In the genomic region with DNA sequence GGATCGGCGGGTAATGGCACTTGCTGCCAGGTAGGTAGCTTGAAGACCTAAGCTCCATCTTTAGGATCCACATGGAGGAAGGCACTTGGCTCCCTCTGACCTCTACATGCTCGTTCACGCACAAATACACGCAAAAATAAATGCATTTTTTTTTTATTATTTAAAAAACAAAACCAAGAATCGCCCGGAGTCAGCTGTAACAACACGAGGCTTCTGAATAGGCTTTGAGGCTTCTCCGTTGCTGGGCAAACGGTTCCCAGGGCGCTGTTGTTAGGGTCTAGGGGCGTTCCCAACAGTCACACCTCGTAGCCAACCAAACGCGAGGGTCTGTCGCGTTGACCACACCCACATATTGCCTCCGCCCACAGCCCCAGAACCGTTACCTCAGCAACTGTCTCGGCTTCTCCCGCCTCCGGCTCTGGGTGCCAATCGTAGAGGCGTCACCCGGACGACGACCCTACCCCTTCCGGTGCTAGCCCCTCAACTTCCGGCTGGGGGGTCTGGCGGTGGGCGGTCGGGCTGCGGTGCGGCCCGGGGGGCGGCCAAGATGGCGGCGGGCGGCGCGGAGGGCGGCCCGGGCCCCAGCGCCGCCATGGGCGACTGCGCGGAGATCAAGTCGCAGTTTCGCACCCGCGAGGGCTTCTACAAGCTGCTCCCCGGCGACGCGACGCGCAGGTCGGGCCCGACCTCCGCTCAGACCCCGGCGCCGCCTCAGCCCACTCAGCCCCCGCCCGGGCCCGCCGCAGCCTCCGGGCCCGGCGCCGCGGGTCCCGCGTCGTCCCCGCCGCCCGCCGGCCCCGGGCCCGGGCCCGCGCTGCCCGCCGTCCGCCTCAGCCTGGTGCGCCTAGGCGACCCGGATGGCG, we compare ENCODE assay signal across 1 mouse cellular context.
TF ChIP-seq lines count a peak whose summit lies in the region.

A gene (plus strand): TSS at position 505 of the 863 bp plus-strand sequence.

TF ChIP-seq in MEL, 35 proteins besides CTCF, POLR2A, EP300 and RAD21 (continued from another document):
- TF ChIP-seq MYC (IDR thresholded peaks at IDR 0.05; ENCODE audit: low read depth, low read length): 0 out of 2 replicates have a peak, but pooled peaks have one; percentile 28
- peak; percentile 79 for TF ChIP-seq ELF1 (IDR thresholded peaks at IDR 0.05; ENCODE audit: low read depth, low read length)
- TF ChIP-seq NRF1 (IDR thresholded peaks at IDR 0.05; ENCODE audit: insufficient read depth, low read depth, low read length, poor library complexity, severe bottlenecking): 0 out of 2 replicates have a peak, but pooled peaks have one; percentile 9
- TF ChIP-seq ZKSCAN1 (IDR thresholded peaks at IDR 0.05; ENCODE audit: low read depth, low read length): no peak
- TF ChIP-seq TBP (IDR thresholded peaks at IDR 0.05; ENCODE audit: low read depth, low read length): 0 out of 2 replicates have a peak, but pooled peaks have one; percentile 38
- TF ChIP-seq E2F4 (IDR thresholded peaks at IDR 0.05; ENCODE audit: borderline replicate concordance, low read depth, low read length): no peak
- peak; percentile 67 for TF ChIP-seq MAX (IDR thresholded peaks at IDR 0.05; ENCODE audit: low read length)
- no peak for TF ChIP-seq CHD1 (IDR thresholded peaks at IDR 0.05; ENCODE audit: low read depth, low read length)
- TF ChIP-seq MEF2A (IDR thresholded peaks at IDR 0.05; ENCODE audit: extremely low read depth, insufficient replicate concordance, low read depth, low read length, poor library complexity, severe bottlenecking): no peak
- no peak for TF ChIP-seq ZC3H11A (IDR thresholded peaks at IDR 0.05; ENCODE audit: low read depth, low read length)
- no peak for TF ChIP-seq BHLHE40 (IDR thresholded peaks at IDR 0.05; ENCODE audit: borderline replicate concordance, low read depth, low read length)
- TF ChIP-seq CHD2 (IDR thresholded peaks at IDR 0.05; ENCODE audit: low read length): no peak
- TF ChIP-seq ZMIZ1 (IDR thresholded peaks at IDR 0.05; ENCODE audit: low read depth, low read length): peak; percentile 31; the same call in 1 of the 2 replicates
- TF ChIP-seq MXI1 (IDR thresholded peaks at IDR 0.05; ENCODE audit: low read depth, low read length): peak; percentile 98
- TF ChIP-seq USF2 (IDR thresholded peaks at IDR 0.05; ENCODE audit: borderline replicate concordance in 1 of 2, insufficient read depth in 1 of 2, low read depth in 1 of 2, low read length in 2 of 2): no peak
